Mouse (Mus musculus) megakaryocyte, embryonic 14.5 days (primary cell): Measurements from ENCODE around the gene Odc1.

ENCODE experiments used
- FLI1 ChIP-seq: IDR thresholded peaks from 2 replicates; pipeline ENCODE4 v1.6.1; 2012; ENCODE audit warnings: low read length, inconsistent platforms, mixed read lengths
- GATA1 ChIP-seq: IDR thresholded peaks from 3 replicates; pipeline ENCODE4 v1.6.1; 2012; ENCODE audit warnings: mixed read lengths, low read length, inconsistent platforms, borderline replicate concordance

DNA sequence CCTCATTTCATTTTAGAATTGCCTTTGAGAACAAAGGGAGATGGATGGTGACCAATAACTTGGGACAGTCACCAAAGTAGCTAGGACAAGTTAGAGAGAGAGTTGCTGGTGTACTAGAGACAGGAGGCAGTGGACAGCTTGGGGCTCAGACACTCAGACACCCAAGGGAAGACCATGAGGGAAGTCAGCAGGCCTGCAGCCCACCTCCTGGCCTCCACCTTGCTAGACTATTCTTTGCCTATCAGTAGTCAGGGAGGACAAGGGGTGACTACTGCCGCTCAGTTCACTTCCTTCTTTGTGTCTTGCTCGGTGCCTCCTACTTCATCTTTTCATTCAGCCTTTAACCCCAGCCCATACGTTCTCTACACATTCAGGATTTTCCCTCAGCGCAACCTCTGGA, 50.1 kb downstream of the Odc1 start:
- TF ChIP-seq GATA1, result no peak
- TF ChIP-seq FLI1, result no peak
